Mouse (Mus musculus): ENCODE data around the gene Icam5. TPM values are rescaled to one million over a fixed set of nuclear protein-coding genes. Genes with fewer than 3 reads are reported as not detected.
"Not testable (repeated sequence)": the region's sequence is repeated elsewhere in the genome, so short reads cannot be mapped to it uniquely, and the experiment has no call there.

The Icam5 gene
- total RNA-seq, 2 experiments from 2014 or later, result not detected

DNA sequence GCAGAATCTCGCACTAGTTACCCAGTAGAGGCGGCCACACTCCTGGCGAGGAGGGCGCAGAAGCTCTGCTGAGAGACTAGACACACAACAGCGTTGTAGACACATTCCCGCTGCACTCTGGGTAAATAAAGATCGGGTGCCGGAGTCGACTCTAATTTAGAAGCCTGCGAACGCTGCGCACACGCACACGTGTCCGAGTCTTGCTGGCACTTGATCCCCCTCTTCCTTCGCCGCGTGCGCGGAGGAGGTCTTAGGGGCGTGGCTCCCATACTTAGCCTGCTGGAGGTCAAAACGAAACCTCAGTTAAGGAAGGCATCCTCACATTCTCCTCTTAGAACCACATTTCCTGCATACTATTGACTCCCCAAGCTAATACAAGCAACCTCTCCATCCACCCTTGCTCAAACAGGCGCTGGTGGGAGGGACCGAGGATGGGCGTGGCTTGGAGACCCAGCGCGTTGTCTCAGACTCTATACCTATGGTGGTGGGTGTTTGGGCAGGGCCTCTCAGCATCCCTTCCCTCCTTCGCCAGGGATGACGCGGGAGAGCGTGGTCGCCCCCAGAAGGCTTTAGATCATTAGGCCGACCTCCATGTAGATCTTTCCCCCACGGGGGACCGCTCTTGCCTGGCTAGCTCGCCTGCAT lies 500 bp upstream of the Icam5 start:
- DNase-seq (ENCODE audit: low spot score), result peak; percentile 43
- intact Hi-C loops (cut with DNase I), result loop anchor here (5.0 kb wide), 1 partner anchor 106 kb away; no protein-coding TSS in a partner anchor

DNA sequence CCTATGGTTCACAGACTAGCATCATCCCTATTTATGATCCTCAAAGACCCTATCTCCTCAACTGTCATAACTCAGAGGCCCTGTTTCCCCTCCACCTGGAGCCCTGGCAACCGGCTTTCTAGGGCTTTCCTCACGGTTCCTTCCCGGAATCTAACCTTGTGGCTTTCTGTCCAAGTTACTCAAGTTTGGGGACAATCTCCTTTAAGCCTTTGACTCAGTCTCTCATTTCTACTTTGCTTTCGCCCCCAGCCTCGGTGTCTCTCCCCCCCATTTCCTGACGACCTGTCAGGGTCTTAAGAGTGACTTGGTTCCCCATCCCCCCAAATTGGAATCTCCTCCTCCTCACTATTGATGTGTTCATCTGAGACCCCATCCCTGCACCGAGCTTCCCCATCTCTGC lies 618 bp downstream of the Icam5 start:
- intact Hi-C loops (cut with DNase I), result loop anchor here (5.0 kb wide), 1 partner anchor 105 kb away; no protein-coding TSS in a partner anchor
- DNase-seq (ENCODE audit: low spot score), result no peak

DNA sequence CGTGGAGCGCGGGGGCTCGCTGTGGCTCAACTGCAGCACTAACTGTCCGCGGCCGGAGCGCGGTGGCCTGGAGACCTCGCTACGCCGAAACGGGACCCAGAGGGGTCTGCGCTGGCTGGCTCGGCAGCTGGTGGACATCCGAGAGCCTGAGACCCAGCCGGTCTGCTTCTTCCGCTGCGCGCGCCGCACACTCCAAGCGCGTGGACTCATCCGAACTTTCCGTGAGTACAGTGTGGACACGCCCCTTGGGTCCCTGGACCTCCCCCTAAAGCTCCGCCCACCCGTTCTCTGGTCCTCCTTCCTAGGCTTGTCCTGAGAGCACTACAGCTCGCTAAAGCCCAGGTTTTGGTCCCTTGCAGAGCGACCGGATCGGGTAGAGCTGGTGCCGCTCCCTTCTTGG lies 1.3 kb downstream of the Icam5 start:
- intact Hi-C loops (cut with DNase I), result loop anchor here (5.0 kb wide), 1 partner anchor 104 kb away; no protein-coding TSS in a partner anchor
- DNase-seq (ENCODE audit: low spot score), result peak; percentile 74

DNA sequence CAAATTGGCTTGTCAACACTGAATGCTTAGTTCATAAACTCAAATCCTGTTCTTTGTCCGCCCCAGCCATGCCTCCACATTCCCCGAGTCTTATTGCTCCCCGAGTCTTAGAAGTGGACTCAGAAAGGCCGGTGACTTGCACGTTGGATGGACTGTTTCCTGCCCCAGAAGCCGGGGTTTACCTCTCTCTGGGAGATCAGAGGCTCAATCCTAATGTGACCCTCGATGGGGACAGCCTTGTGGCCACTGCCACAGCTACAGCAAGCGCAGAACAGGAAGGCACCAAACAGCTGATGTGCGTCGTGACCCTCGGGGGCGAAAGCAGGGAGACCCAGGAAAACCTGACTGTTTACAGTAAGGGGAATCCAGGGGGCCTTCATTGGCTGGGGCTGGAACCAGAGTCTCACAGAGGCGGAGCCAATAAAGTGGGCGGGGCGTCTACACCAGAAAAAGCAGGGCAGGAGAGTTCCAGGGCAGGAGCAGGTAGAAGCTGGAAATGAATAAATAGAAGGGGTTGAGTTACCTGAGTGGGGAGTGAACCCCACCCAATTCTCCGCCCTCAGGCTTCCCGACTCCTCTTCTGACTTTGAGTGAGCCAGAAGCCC lies 2.7 kb downstream of the Icam5 start:
- intact Hi-C loops (cut with DNase I), result loop anchor here (5.0 kb wide), 1 partner anchor 103 kb away; no protein-coding TSS in a partner anchor
- DNase-seq (ENCODE audit: low spot score), result no peak

DNA sequence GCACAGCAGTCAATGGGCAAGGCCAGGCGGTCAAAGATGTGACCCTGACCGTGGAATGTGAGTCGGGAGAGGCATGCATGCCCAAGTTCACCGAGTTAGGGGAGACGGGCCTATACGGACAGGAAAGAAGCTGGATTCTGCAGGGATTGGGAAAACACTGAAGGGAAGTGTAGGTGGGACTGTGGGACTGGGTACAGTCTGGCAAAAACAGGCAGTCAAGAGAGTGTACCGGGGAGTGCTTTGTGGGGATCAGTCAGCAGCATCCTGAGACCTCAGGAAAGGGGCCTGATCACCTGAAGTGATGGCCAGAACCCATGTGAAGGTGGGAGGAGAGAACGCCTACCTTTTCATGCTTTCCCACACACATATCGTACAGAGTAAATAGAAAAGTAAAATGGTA lies 3.7 kb downstream of the Icam5 start:
- intact Hi-C loops (cut with DNase I), result no loop called here
- DNase-seq (ENCODE audit: low spot score), result no peak

DNA sequence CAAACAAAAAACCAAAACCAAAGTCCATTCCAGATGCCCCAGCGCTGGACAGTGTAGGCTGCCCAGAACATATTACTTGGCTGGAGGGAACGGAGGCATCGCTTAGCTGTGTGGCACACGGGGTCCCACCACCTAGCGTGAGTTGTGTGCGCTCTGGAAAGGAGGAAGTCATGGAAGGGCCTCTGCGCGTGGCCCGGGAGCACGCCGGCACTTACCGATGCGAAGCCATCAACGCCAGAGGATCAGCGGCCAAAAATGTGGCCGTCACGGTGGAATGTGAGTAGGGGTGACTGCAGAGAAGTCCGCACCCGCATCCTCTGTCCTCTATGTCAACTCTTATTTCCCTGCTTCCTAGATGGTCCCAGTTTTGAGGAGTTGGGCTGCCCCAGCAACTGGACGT lies 4.3 kb downstream of the Icam5 start:
- intact Hi-C loops (cut with DNase I), result no loop called here
- DNase-seq (ENCODE audit: low spot score), result no peak

DNA sequence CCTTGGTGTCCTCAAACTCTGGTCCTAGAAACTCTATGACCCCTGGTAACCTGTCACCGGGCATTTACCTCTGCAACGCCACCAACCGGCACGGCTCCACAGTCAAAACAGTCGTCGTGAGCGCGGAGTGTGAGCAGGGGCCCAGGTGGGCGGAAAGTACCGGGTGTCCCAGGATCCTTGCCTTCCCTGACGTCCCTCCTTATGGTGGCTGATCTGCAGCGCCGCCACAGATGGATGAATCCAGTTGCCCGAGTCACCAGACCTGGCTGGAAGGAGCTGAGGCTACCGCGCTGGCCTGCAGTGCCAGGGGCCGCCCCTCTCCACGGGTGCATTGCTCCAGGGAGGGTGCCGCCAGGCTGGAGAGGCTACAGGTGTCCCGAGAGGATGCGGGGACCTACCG lies 4.8 kb downstream of the Icam5 start:
- DNase-seq (ENCODE audit: low spot score), result no peak
- intact Hi-C loops (cut with DNase I), result no loop called here

DNA sequence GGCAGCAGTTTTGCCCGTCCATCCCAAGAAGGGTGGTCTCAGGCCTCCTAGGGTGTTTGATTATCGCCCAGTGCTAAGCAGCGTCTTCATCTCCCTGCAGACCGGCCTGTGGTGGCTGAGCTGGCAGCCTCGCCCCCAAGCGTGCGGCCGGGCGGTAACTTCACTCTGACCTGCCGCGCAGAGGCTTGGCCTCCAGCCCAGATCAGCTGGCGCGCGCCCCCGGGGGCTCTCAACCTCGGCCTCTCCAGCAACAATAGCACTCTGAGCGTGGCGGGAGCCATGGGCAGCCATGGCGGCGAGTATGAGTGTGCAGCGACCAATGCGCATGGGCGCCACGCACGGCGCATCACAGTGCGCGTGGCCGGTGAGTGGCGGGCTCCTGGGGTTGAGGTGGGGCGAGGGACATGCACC lies 5.6 kb downstream of the Icam5 start:
- intact Hi-C loops (cut with DNase I), result no loop called here
- DNase-seq (ENCODE audit: low spot score), result no peak

DNA sequence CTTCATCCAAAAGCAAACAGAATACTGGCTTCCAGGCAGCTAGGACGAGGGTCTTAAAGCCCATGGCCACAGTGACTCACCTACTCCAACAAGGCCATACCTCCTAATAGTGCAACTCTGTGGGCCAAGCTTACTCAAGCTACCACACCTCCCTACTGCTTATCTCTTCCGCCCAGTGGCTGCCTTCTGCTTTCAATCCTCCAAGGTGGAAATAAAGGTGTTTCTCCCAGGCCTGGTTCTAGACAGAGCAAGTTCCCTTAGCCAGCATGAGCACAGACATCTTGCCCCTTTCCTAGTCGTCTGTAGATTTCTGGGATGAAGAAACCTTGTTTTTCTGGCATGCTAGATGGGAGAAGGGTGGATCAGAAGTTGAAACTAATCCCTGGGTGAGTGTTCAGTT lies 7.9 kb downstream of the Icam5 start:
- intact Hi-C loops (cut with DNase I), result no loop called here
- DNase-seq (ENCODE audit: low spot score), result no peak

DNA sequence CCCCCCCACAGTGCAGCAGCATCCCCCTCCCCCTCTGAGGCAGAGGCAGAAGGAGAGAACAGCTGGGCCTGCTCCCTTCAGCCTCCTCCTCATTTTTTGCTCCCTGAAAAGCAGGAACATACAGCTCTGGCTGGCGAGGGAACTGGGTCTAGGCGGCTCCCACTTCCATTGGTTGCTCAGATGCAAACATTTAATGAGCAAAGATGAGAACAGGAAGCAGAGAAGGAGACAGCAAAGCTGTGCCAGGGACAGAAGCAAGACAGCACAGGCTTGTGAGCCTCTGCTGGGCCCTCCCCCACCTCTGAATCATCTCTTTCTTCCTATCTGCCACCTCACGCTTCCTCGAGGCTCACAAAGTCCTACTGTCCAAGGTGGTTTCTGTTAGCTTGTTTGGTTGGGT lies 9.4 kb downstream of the Icam5 start:
- intact Hi-C loops (cut with DNase I), result no loop called here

DNA sequence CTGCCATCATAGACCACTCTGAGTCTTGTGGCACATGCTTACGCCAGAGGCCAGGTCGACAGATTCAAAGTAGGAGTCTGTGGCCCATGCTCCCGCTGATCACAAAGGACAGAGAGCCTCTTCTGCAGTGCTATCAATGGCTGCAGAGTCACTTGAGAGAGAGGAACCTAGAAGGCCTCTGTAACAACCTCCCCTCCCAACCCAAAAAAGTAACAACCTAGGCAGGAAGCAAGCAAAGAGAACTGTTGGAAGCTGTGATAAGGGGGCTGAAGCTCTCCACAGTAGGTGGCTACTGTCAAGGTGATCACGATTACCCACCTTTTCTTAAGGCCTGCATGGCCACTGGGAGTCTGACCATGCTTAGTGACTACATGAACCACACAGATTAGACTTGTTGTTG lies 11.7 kb downstream of the Icam5 start:
- intact Hi-C loops (cut with DNase I), result no loop called here

More for the DNA sequence above, 9.4 kb downstream of the Icam5 start:
- DNase-seq (ENCODE audit: low spot score), result no peak

DNA sequence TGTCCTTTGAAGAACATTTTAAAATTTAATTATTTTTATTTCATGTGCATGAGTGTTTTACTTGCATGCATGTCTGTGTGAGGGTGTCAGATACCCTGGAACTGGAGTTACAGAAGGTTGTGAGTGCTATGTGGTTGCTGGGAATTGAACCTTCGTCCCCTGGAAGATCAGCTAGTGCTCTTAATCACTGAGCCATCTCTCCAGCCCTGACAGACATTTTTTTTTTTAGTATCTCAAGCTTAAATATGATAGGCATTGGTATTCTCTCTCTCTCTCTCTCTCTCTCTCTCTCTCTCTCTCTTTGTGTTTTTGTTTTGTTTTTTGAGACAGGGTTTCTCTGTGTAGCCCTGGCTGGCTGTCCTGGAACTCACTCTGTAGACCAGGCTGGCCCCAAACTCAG lies 12.9 kb downstream of the Icam5 start:
- intact Hi-C loops (cut with DNase I); DNase-seq (ENCODE audit: low spot score): not testable (repeated sequence)

More for the DNA sequence above, 11.7 kb downstream of the Icam5 start:
- no peak for DNase-seq (ENCODE audit: low spot score)

DNA sequence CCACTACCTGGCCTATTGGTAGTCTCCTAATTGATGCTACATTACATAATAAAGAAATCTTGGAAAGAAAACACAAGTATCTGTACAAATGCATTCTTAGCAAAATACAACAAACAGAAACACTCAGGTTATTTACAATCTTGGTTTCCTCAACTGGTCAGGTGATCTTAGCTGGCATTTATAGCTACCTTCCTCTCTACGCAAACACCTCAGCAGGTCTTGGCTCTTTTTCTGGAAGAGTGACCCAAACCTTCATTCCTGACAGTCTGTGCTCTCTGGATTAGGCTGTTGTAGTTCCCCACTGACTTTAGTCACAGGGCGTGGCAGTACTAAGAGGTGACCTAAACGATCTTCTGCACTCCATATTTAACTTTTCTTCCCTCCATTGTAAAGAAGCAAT lies 13.4 kb downstream of the Icam5 start:
- no peak for DNase-seq (ENCODE audit: low spot score)
- intact Hi-C loops (cut with DNase I), result no loop called here

DNA sequence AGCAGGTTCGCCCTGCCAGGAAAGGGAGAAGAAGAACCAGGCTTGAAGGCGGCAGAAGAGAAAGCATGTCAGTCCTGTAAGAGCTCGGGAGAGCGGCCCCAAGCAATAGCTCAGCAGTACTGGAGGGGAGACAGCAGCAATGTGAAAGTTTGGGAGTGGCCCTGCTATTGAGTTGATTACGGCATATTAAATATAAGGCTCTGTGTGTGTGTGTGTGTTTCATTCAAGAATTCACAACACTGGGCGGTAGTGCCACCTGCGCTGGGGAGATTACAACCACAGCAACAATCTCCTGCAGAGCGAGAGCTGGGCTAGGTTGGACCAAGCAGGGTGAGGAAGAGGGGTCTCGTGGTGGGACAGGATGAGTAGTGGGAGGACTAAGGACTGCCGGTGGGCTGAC lies 19.7 kb downstream of the Icam5 start:
- intact Hi-C loops (cut with DNase I), result no loop called here
- DNase-seq (ENCODE audit: low spot score), result no peak

DNA sequence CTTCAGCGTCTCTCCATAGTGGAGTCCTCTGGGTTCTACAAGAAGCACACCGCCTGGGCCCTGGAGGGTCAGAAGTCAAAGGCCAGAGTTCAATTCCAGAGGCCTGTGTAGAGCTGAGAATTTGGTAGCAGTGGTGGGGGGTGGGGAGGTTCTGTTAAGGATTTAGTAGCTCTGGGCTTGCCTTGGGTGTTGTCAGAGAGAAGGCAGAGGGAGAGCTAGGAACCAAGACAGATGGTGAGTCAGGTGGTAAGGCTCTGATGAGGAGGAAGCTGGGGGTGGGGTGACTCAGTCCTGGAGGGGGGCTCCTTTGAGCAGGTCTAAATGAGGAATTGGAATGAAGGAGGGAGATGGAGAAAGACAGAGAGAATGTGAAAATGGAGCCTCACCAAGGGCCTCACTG lies 31.1 kb downstream of the Icam5 start:
- intact Hi-C loops (cut with DNase I), result no loop called here

DNA sequence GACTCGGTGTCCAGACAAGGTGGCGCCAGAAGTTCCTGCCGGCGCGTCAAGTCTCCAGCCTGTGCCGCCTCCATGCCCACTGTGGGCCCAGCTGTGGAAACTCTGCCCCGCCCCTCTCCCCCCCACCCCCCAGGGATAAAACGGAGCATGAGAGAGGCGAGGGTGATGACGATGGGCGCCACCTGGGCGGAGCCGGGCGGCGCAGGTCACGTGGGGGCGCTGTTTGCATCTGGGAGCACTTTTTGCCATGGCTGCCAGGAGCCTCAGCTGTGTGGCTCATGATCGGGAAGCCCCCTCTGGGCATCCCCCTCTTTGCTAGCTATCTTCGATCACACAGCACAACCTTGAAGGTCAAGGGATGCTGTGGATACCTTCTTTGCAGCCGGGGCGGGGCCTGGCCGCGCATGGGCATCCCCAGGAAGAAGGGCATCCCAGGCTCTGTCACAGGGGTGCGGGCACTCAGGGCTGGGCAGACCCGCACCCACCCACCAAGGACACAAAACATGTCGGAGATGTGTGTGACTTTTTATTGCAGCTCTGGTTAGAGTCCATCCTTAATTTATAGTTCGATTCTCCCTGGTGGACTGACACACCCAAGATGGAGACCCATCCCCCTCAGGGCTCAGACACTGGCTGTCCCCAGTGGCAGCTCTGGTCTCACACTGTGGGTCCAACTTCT lies 35.3 kb downstream of the Icam5 start, which contains the start of gene Zglp1:
Gene Zglp1, minus strand, starts transcription at position 88 of the 679 bp plus-strand sequence.
- intact Hi-C loops (cut with DNase I), result no loop called here
- DNase-seq (ENCODE audit: low spot score), result no peak

More for the DNA sequence above, 31.1 kb downstream of the Icam5 start:
- no peak for DNase-seq (ENCODE audit: low spot score)

DNA sequence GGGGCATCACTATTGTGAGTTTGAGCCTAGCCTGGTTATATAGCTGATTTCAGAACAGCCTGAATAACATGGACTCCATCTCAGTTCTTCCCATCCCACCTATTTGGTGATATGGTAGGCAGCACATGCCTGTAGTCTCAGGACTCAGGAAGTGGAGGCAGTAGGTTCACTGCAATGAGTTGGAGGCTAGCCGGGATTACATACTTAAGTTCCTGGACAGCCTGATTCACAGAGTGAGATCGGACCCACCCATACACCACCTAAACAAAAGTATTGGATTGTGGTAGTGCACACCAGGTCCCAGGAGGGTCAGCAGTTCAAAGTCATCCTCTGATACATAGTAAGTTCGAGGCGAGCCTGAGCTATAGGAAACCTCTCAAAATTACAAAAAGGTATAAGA lies 40.8 kb downstream of the Icam5 start:
- intact Hi-C loops (cut with DNase I), result loop anchor here (5.0 kb wide), 1 partner anchor 65 kb away; no protein-coding TSS in a partner anchor
- no peak for DNase-seq (ENCODE audit: low spot score)

DNA sequence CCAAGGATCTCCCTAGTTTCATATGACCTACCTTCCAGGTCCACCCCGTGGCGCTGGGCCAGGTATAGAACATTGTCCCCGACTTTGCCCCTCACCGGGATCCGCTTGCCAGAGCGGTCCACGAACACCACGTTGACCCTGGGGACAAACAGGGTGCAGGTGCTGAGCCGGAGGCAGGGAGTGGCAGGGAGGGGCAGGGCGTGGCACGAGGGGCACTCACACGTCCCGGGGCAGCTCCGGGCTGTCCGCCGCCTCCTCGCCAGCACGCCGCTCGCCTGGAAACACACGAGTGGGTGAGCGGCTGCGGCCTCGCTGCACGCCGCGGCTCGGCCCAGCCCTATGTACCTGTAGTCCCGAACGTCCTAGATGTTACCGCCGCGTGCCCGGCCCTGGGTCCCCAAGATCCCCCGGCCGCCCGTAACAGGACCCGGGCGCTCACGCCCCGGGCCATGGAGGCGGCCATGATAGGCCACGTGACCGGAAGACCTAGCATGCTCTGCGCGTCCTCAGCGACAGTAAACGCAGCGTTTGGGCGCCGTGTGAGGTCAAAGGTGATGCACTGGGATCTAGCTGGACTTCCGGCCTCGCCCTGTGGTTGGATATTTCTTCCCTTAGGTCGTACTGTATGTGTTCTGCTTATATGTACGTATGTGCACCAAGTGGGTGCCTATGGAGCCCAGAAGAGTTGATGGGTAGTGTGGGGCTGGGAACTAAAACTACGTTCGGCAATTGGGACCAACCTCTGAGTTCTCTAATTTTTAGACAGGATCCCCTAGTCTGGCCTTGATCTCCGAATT lies 41.4 kb downstream of the Icam5 start, which contains the start of the genes Gm49373 and Fdx1l:
Gene Gm49373, minus strand, starts transcription at position 53 of the 797 bp plus-strand sequence.
Gene Fdx1l, minus strand, starts transcription at position 571 of the 797 bp plus-strand sequence.
- DNase-seq (ENCODE audit: low spot score), result peak; percentile 78
- intact Hi-C loops (cut with DNase I), result loop anchor here (5.0 kb wide), 1 partner anchor 64 kb away; no protein-coding TSS in a partner anchor

DNA sequence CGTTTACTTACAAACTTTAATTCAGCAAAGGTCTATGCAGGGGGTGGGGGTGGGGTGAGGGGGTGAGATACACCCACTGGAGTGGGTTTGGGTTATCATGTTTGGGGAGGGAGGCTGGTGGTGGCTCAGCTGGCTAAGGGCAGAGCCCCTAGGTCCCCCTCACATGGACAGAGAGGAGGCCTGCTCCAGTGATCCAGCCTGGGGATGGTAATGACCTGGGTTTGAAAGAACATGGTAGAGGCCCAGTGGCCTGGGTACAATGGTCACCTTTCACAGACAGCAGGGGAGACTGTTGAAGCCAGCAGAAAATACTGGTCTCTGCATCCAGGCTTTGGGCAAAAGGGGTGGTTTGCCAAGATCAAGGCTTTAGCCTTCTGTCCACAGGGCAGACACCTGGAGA lies 42.3 kb downstream of the Icam5 start:
- no peak for DNase-seq (ENCODE audit: low spot score)
- intact Hi-C loops (cut with DNase I), result loop anchor here (5.0 kb wide), 1 partner anchor 63 kb away; no protein-coding TSS in a partner anchor

DNA sequence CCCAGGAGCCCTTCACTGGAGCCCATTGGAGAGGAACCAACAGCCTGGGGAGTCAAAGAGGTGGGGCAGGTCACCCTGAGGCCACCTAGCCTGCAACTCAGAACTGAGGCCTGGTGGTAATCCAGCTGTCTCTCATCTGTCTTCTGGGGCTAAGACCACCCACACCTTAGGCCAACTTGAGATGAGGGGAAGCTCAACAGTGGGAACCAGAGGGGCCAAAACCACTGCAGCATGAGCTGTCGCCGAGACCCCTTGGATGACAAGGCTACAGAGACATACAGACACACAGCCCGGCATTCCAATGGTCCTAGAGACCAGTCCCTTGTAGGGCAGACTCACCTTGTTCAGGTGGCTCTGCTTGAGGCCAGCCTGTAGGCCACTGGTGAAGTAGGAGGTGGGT lies 43.8 kb downstream of the Icam5 start:
- no peak for DNase-seq (ENCODE audit: low spot score)
- intact Hi-C loops (cut with DNase I), result no loop called here
